Comparison of ENCODE assay signal across 7 mouse cellular contexts in genomic region chr14:17989182-17989581, GRCm38 (mm10).
"Had no signal": no experiment of that assay in that cellular context is flagged by ENCODE, and none has a peak within 500 bp of the region (broad histone marks: within the 10 kb centered on the region; RNA-seq: fewer than 3 reads in every experiment).

No protein-coding gene starts in this region.

- ATAC-seq: midbrain, embryonic 16.5 days had no signal

- DNase-seq: kidney, adult 8-10 months; kidney, postnatal 4 days; lung, embryonic 14.5 days; right cerebral cortex, postnatal 14 days; thymus, adult 2 months; thymus, postnatal 25 days had no signal
